Mouse (Mus musculus) embryo, embryonic 9.5 days (tissue): ENCODE data around the gene Arhgap21.

Experiments
- DNase-seq: peaks from one replicate; pipeline ENCODE4 v3.0.0-alpha.2; 2017; ENCODE audit errors: extremely low spot score

Gene Arhgap21

GRCm38 (mm10) chr2:20966176-20967100, 2.2 kb downstream of the Arhgap21 start:
- DNase-seq, result no peak

GRCm38 (mm10) chr2:20965361-20965760, 3.3 kb downstream of the Arhgap21 start:
- DNase-seq, result no peak

GRCm38 (mm10) chr2:20964461-20964860, 4.2 kb downstream of the Arhgap21 start:
- no peak for DNase-seq

- no peak for DNase-seq
Observed at GRCm38 (mm10) chr2:20963226-20963805, 5.4 kb downstream of the Arhgap21 start.

- no peak for DNase-seq
Observed at GRCm38 (mm10) chr2:20962284-20962683, 6.4 kb downstream of the Arhgap21 start.

- no peak for DNase-seq
Observed at GRCm38 (mm10) chr2:20961825-20962224, 6.9 kb downstream of the Arhgap21 start.

GRCm38 (mm10) chr2:20961295-20961694, 7.4 kb downstream of the Arhgap21 start:
- no peak for DNase-seq

GRCm38 (mm10) chr2:20960668-20961035, 8.0 kb downstream of the Arhgap21 start:
- DNase-seq, result no peak

- no peak for DNase-seq
Observed at GRCm38 (mm10) chr2:20959906-20960667, 8.6 kb downstream of the Arhgap21 start.

GRCm38 (mm10) chr2:20959045-20959444, 9.6 kb downstream of the Arhgap21 start:
- DNase-seq, result no peak

GRCm38 (mm10) chr2:20957995-20958394, 10.7 kb downstream of the Arhgap21 start:
- no peak for DNase-seq

- DNase-seq, result no peak
Observed at GRCm38 (mm10) chr2:20956716-20957115, 12.0 kb downstream of the Arhgap21 start.

- no peak for DNase-seq
Observed at GRCm38 (mm10) chr2:20955996-20956395, 12.7 kb downstream of the Arhgap21 start.

- DNase-seq, result no peak
Observed at GRCm38 (mm10) chr2:20955376-20955775, 13.3 kb downstream of the Arhgap21 start.

- DNase-seq, result no peak
Observed at GRCm38 (mm10) chr2:20952716-20953115, 16.0 kb downstream of the Arhgap21 start.

- no peak for DNase-seq
Observed at GRCm38 (mm10) chr2:20949168-20949567, 19.5 kb downstream of the Arhgap21 start.

- DNase-seq, result no peak
Observed at GRCm38 (mm10) chr2:20947036-20947435, 21.6 kb downstream of the Arhgap21 start.

GRCm38 (mm10) chr2:20945596-20945995, 23.1 kb downstream of the Arhgap21 start:
- no peak for DNase-seq

- DNase-seq, result no peak
Observed at GRCm38 (mm10) chr2:20943730-20944454, 24.8 kb downstream of the Arhgap21 start.

- DNase-seq, result peak; percentile 51
Observed at GRCm38 (mm10) chr2:20943222-20943621, 25.5 kb downstream of the Arhgap21 start.

- no peak for DNase-seq
Observed at GRCm38 (mm10) chr2:20942434-20943198, 26.1 kb downstream of the Arhgap21 start.
